Mouse (Mus musculus) hindbrain, embryonic 16.5 days (tissue): ENCODE results near the gene Selp. TPM values are rescaled to one million over a fixed set of nuclear protein-coding genes. Genes with fewer than 3 reads are reported as not detected.

Source experiments
- ATAC-seq: fragments of 200-750 bp; cut with Nextera tagmentation; 2 replicates; pipeline ENCODE4 v1.8.0; 2017; ENCODE audit warnings: moderate TSS enrichment, moderate library complexity
- H3K27ac ChIP-seq: fragments of 300-500 bp; sonication (generic); 2 replicates; pipeline ENCODE4 v1.5.1; 2014; ENCODE audit warnings: low read depth, mild to moderate bottlenecking, control low read depth, low read length, moderate library complexity
- H3K27me3 ChIP-seq: fragments of 300-500 bp; sonication (generic); replicated peaks from 2 replicates; pipeline ENCODE4 v1.6.1; 2014; ENCODE audit warnings: low read length; ENCODE audit not compliant: control insufficient read depth, insufficient read depth
- H3K36me3 ChIP-seq: fragments of 300-500 bp; sonication (generic); 2 replicates; pipeline ENCODE4 v1.6.1; 2014; ENCODE audit warnings: mild to moderate bottlenecking, low read length, moderate library complexity, mixed read lengths; ENCODE audit not compliant: control insufficient read depth, insufficient read depth
- H3K4me1 ChIP-seq: fragments of 300-500 bp; sonication (generic); 2 replicates; pipeline ENCODE4 v1.6.1; 2014; ENCODE audit warnings: low read depth, low read length; ENCODE audit not compliant: control insufficient read depth, insufficient read depth
- H3K4me2 ChIP-seq: fragments of 300-500 bp; sonication (generic); 2 replicates; pipeline ENCODE4 v1.6.1; 2014; ENCODE audit warnings: mild to moderate bottlenecking, low read length, control low read depth, moderate library complexity
- H3K4me3 ChIP-seq: fragments of 300-500 bp; sonication (generic); 2 replicates; pipeline ENCODE4 v1.5.1; 2014; ENCODE audit warnings: mild to moderate bottlenecking, low read length, control low read depth, moderate library complexity
- H3K9ac ChIP-seq: fragments of 300-500 bp; sonication (generic); 2 replicates; pipeline ENCODE4 v1.6.1; 2014; ENCODE audit warnings: low read depth, mild to moderate bottlenecking, control low read depth, low read length, moderate library complexity
- H3K9me3 ChIP-seq: fragments of 300-500 bp; sonication (generic); 2 replicates; pipeline ENCODE4 v1.6.1; 2014; ENCODE audit warnings: mild to moderate bottlenecking, low read length, moderate library complexity; ENCODE audit not compliant: control insufficient read depth
- WGBS: fragments of 180-500 bp; shearing (Covaris S2); extraction: QIAGEN DNeasy Blood & Tissue Kit; methylation state at CpG from one replicate; pipeline ENCODE4 v1.1.7; 2014; 5-methylcytosine and 5-hydroxymethylcytosine counted together
- polyA plus RNA-seq: library from polyadenylated mRNA; unstranded; fragments of >200 nt; fragmentation: Nextera tagmentation; extraction: Ambion mirVana; gene quantifications from 2 replicates; pipeline ENCODE4 v1.2.1, GENCODE M21; 2015

Selp gene
- polyA plus RNA-seq: not detected in 2 replicates

DNA sequence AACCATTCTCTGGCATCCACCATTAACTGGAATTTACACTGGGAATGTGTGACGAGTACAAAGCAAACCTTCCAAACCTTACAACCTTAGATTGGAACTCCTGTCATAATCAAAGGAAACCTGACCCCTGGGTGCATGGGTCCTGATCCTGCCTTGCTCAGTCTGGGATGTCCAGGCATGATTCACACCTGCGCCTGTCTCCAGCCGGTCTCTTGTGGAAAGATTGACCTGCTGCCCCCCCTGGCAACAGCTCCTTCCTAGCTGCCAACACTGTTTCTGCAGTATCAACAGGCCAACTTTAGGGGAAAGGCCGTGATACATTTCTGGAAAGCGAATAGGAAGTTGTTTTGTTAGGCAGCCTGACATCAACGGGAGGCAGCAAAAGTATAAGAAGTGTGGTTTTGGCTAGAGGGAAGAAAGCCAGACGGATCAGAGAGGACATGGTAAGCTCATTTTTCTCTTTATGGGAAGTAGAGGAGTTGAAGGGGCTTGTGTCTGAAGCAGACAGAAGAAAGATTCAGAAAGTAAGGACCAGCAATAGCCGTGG is at the start of gene Selp:
Gene Selp, plus strand, starts transcription at position 318 of the 547 bp plus-strand sequence.
- no peak within 1 kb of the TSS for H3K9ac ChIP-seq
- H3K36me3 ChIP-seq: no peaks in the 10 kb centered on the region
- H3K9me3 ChIP-seq: no peaks in the 10 kb centered on the region
- no peak within 1 kb of the TSS for H3K4me2 ChIP-seq
- 77% methylated on average over 8 of the region's 8 CpGs for WGBS
- no peak for ATAC-seq
- H3K27me3 ChIP-seq: no peaks in the 10 kb centered on the region
- no peak within 1 kb of the TSS for H3K27ac ChIP-seq
- H3K4me3 ChIP-seq: no peak within 1 kb of the TSS
- no peaks in the 10 kb centered on the region for H3K4me1 ChIP-seq

DNA sequence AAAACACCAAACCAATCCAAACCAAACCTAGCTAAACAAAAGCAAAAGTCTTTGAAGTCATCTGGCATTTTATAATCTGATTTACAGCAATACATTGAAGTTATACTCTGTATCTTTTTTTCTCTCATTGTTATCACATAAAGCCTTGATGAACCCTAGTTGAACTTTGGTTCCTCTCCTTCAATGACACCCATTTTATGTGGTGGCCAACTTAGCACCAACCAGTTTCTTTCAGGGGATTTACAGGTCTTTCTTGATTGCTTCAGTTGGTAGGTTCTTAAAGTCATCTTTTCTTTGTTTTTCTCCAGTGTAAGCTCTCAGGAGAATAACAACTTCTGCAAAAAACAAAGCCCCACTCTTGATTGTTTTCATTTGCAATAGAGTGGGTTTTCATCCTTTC is 45.8 kb upstream of the Selp start:
- Histone ChIP-seq H3K4me1 (no peaks in the 10 kb centered on the region), H3K4me3 (no peak overlapping the region), H3K36me3 (no peaks in the 10 kb centered on the region), H3K27ac (no peak overlapping the region), H3K9ac (no peak overlapping the region), H3K9me3 (no peaks in the 10 kb centered on the region), H3K4me2 (no peak overlapping the region), H3K27me3 (no peaks in the 10 kb centered on the region)
- no peak for ATAC-seq

DNA sequence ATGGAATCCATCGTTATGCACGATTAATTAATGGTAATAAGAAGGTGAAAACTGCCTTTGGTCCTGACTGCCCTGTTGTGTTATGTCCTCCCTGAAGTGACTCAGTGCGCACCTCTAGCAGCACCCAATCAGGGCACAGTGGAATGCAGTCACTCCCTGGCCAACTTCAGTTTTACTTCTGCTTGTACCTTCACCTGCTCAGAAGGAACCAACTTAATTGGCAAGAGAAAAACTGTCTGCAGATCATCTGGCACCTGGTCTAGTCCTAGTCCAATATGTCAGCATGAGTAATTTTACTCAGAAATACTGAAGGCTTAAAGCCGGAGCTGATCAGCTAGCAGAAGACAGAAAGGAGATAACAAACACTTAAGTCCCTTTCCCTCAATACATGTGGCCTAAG is 44.6 kb upstream of the Selp start:
- Histone ChIP-seq H3K4me2 (no peak overlapping the region), H3K36me3 (no peaks in the 10 kb centered on the region), H3K9me3 (no peaks in the 10 kb centered on the region), H3K27me3 (no peaks in the 10 kb centered on the region), H3K27ac (no peak overlapping the region), H3K9ac (no peak overlapping the region), H3K4me3 (no peak overlapping the region), H3K4me1 (no peaks in the 10 kb centered on the region)
- no peak for ATAC-seq
- 97% methylated on average over 4 of the region's 4 CpGs for whole genome bisulfite sequencing

DNA sequence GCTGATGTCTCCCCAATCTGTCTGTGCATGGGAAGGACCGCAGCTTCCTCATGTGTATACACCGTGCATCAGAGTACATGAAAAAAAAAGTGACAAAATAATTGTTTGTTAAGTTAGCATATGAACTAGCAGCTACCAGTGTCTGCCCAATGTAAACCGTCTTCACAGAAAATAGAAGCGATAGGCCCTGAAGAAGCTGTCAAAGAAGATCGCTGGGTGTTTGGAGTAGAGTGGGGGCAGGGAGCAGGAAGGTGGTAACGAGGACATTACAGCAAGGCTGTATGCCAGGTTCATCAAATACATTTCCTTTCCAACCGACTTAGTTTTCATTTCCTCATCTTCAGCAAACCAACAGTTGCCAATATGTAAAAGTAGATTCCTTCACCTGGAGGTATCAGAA is 44.0 kb upstream of the Selp start:
- no peak overlapping the region for H3K4me2 ChIP-seq
- no peak for ATAC-seq
- 93% methylated on average over 7 of the region's 7 CpGs for WGBS
- no peaks in the 10 kb centered on the region for H3K27me3 ChIP-seq
- no peak overlapping the region for H3K9ac ChIP-seq
- no peaks in the 10 kb centered on the region for H3K4me1 ChIP-seq
- H3K9me3 ChIP-seq: no peaks in the 10 kb centered on the region
- H3K36me3 ChIP-seq: no peaks in the 10 kb centered on the region
- no peak overlapping the region for H3K27ac ChIP-seq
- H3K4me3 ChIP-seq: no peak overlapping the region

DNA sequence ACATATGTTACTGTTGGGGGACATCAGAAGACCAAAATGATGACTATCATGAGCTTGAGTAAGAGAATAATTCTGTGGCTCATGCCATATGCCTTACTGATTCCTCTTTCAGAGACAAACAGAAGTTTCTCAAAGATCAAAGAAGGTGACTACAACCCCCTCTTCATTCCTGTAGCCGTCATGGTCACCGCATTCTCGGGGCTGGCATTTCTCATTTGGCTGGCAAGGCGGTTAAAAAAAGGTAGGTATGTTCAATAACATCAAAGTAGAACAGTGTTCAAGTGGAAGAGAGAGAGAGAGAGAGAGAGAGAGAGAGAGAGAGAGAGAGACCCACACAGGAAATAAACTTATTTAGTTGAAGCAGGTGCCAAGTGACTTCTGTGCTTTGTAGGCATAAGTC is 43.1 kb upstream of the Selp start:
- no peak overlapping the region for H3K4me3 ChIP-seq
- H3K4me2 ChIP-seq: no peak overlapping the region
- no peak overlapping the region for H3K9ac ChIP-seq
- H3K4me1 ChIP-seq: no peaks in the 10 kb centered on the region
- H3K27me3 ChIP-seq: no peaks in the 10 kb centered on the region
- H3K27ac ChIP-seq: no peak overlapping the region
- H3K9me3 ChIP-seq: no peaks in the 10 kb centered on the region
- 94% methylated on average over 4 of the region's 4 CpGs for WGBS
- no peaks in the 10 kb centered on the region for H3K36me3 ChIP-seq
- no peak for ATAC-seq

DNA sequence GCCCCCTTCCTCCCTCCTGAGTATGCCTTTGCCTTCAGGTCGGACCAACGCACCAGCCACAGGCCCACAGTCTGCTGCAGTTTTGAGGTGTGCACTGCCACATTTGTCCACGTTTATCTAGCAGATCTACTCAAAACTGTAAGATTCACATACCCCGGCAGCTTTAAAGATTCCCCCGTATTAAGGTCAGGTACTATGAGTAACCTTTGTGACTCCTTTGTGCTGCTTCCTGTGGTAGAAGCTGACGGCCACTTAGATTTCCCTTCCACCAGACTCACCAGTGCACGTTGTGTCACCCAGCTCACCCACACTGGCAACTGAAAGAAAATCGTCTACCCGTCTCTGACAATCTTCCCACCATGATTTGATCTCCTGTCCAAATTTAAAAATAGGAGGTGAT is 42.0 kb upstream of the Selp start:
- Histone ChIP-seq H3K36me3 (no peaks in the 10 kb centered on the region), H3K9me3 (no peaks in the 10 kb centered on the region), H3K9ac (no peak overlapping the region), H3K27ac (no peak overlapping the region), H3K4me1 (no peaks in the 10 kb centered on the region), H3K27me3 (no peaks in the 10 kb centered on the region), H3K4me2 (no peak overlapping the region), H3K4me3 (no peak overlapping the region)
- WGBS: 89% methylated on average over 9 of the region's 9 CpGs
- ATAC-seq: no peak

DNA sequence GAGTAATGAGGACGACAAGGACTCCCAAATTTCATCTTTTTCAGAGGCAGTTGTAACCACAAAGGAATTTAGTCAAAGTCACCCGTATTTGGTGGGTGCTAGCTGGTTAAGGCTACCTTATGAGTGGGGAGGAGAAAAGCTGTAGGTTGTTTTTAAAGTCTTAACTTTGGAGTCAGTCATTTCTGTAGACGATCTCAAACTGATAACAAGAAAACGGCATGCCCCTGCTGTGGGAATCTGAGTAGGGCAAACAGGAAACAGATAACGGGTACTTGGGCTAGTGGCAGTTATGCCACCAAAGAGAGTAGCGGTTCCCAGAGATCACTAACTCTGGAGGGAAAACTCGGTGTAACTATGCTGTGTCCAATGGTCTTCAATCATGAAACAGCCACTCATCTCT is 41.3 kb upstream of the Selp start:
- no peak overlapping the region for H3K9ac ChIP-seq
- WGBS: 91% methylated on average over 7 of the region's 7 CpGs
- H3K27me3 ChIP-seq: no peaks in the 10 kb centered on the region

DNA sequence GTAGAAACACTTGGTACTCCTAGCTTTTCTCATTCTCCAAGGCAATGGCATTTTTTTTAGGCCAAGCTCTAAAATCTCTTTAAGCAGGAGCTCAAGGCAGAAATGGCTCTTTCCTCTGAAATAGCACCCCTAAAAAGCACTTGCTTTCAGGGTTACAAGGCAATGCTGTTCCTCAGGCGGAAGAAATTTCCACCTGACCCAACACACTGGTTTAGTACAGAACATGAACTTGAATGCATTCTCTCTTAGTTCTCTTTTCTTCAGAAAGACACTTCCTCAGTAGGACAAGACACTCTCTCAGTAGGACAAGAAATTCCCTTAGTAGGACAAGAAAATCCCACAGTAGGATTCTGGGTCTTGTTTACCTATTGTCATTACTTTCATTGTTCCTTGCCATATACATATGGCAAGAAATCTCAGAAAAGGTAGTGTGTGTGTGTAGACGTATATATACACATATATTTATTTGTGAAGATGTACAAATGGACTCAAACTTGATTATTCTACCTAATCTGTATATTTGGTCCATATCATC is 40.4 kb upstream of the Selp start:
- Histone ChIP-seq H3K27me3 (no peaks in the 10 kb centered on the region), H3K27ac (no peak overlapping the region), H3K36me3 (no peaks in the 10 kb centered on the region), H3K4me2 (no peak overlapping the region), H3K4me1 (no peaks in the 10 kb centered on the region), H3K9me3 (no peaks in the 10 kb centered on the region), H3K9ac (no peak overlapping the region), H3K4me3 (no peak overlapping the region)
- no peak for ATAC-seq
- 90% methylated on average over 2 of the region's 2 CpGs for WGBS

More for the DNA sequence above, 41.3 kb upstream of the Selp start:
- H3K36me3 ChIP-seq: no peaks in the 10 kb centered on the region
- H3K4me2 ChIP-seq: no peak overlapping the region
- no peaks in the 10 kb centered on the region for H3K9me3 ChIP-seq
- ATAC-seq: no peak
- H3K27ac ChIP-seq: no peak overlapping the region
- no peak overlapping the region for H3K4me3 ChIP-seq
- no peaks in the 10 kb centered on the region for H3K4me1 ChIP-seq

DNA sequence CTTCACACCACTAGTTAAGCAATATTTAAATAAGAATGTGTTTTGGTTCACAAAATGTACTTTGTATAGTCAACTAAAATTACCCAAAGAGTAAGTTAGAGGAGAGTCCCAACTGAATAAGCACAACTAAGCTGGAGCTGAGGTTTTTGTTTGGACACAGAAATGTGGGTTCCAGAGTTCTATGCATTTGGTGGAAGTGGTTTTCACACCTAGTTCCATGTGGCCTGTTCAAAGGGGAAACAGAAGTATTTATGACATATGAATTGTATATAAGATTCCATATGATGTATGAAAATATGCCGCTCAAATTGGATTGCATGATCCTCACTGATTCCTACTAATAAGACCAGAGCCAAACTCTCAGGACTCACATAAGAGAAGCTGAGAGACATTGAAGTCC is 39.6 kb upstream of the Selp start:
- WGBS: 92% methylated on average over 1 of the region's 1 CpGs
- no peaks in the 10 kb centered on the region for H3K27me3 ChIP-seq
- H3K4me3 ChIP-seq: no peak overlapping the region
- H3K4me1 ChIP-seq: no peaks in the 10 kb centered on the region
- H3K4me2 ChIP-seq: no peak overlapping the region
- H3K36me3 ChIP-seq: no peaks in the 10 kb centered on the region
- H3K27ac ChIP-seq: no peak overlapping the region
- H3K9ac ChIP-seq: no peak overlapping the region
- H3K9me3 ChIP-seq: no peaks in the 10 kb centered on the region
- no peak for ATAC-seq

DNA sequence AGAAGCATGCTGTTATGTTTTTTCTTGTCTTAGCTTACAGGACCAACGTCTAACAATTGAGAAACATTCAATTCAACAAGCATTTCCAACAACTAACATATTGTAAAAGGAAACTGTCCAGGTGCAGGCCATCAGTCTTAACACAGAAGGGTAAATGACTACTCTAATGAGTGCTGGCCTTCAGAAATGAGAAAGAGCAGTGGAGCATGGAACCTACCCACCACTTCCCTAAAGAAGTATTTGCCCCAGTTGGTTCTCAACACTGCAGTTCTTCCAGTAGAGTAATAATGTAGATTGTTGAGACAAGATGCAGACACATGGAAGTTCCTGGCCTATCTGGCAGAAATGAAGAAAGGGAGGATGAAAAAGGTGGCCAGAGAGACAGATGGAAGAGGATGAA is 38.6 kb upstream of the Selp start:
- 55% methylated on average over 1 of the region's 1 CpGs for WGBS
- Histone ChIP-seq H3K9ac (no peak overlapping the region), H3K9me3 (no peaks in the 10 kb centered on the region), H3K27me3 (no peaks in the 10 kb centered on the region), H3K36me3 (no peaks in the 10 kb centered on the region), H3K4me3 (no peak overlapping the region), H3K4me2 (no peak overlapping the region), H3K4me1 (no peaks in the 10 kb centered on the region), H3K27ac (no peak overlapping the region)
- no peak for ATAC-seq
